Mouse (Mus musculus): ENCODE data around the gene Wdr47.
"Not testable (repeated sequence)": the region's sequence is repeated elsewhere in the genome, so short reads cannot be mapped to it uniquely, and the experiment has no call there.

Wdr47 gene

GRCm38 (mm10) chr3:108590786-108591529 lies at the start of gene Wdr47:
Gene Wdr47 (plus strand): TSS chr3:108591279.
- peak; percentile 97 for DNase-seq (ENCODE audit: low read depth)

DNA sequence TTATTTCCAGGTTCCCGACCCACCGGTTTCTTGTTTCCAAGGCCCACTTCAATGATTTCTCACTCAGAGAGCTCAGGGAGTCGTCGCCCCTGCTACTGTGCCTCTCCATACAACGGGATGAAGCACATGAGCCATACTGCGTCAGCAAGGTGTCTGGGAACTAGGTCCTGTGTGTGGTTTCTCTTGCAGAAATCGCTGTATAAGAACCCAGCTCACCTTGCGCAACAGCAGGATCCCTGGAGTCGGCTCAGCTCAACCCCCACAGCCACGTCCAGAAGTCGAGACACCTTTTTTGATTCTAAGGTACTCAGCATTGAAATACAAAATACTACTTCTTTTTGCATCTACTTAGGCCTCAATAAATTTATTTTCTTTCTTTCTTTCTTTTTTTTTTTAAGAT lies 48.8 kb upstream of the Wdr47 start:
- no peak for DNase-seq (ENCODE audit: low read depth)

DNA sequence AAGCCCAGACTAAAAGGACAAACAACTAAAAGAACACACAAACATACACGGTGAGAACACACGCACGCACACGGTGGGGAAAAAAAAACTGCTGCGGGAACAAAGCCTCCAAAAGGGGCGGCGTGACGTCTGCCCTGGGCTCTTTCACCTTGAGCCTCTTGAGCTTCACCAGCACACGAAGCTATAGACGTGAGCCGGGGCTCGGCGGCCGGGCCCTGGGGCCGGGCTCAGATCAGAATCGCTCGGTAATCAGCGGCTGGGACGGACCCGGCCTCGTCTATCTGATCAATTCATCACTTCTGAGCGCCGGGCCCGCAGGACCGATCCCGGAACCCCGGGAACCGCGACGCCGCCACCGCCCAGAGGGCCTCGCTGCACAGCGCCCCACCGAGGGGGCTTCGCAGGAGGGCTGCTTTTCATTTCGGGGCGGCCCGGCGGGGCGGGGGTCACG lies 36.9 kb upstream of the Wdr47 start:
- DNase-seq (ENCODE audit: low read depth) = no peak

GRCm38 (mm10) chr3:108554587-108555312 lies 36.3 kb upstream of the Wdr47 start:
- DNase-seq (ENCODE audit: low read depth) = peak; percentile 98

GRCm38 (mm10) chr3:108557888-108558287 lies 33.2 kb upstream of the Wdr47 start:
- no peak for DNase-seq (ENCODE audit: low read depth)

- peak; percentile 99 for DNase-seq (ENCODE audit: low read depth)
These were observed 28.8 kb upstream of the Wdr47 start, which contains the start of gene Tmem167b for GRCm38 (mm10) chr3:108562133-108562730. Gene Tmem167b (minus strand): TSS chr3:108562466.

DNA sequence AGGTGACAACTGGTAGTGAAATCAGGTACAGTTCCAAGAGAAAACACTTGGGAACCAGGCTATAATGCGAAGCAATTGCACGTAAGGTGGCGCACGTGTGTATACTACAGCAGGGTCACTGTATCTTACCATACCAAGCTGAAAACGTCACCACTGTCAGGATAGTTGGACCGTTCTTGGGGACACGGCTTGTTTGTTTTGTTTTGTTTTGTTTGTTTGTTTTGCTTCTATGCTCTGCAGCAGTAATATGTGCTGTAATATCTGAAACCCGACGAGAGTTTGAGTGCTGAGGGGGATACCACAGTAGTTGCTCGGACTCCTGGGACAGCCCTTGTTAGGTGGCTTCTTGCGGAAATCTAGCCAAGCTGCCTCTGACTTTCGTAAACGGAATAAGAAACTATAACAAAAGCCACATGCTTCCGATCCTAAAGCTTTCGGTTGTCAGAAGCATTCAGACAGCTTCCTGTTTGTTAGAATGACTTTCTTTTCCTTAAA lies 28.3 kb upstream of the Wdr47 start:
- peak; percentile 83 for DNase-seq (ENCODE audit: low read depth)

DNA sequence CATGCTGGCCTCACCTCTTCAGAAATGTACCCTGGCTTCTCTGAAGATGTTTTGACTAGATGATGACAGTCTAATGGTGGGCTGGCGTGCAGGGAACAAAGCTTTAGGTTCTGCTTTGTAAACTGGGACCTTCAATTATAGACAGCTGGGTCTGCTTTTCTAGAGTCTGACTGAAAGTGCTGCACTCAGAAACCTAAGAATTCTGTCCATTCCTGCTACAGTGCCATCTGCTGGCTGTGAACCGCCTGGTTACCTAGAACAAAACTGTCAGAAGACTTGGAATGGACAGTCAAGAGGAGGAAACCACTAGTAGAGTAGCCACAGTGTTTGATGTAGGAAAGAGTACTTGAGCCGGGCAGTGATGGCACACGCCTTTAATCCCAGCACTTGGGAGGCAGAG lies 27.8 kb upstream of the Wdr47 start:
- DNase-seq (ENCODE audit: low read depth) = peak; percentile 92

DNA sequence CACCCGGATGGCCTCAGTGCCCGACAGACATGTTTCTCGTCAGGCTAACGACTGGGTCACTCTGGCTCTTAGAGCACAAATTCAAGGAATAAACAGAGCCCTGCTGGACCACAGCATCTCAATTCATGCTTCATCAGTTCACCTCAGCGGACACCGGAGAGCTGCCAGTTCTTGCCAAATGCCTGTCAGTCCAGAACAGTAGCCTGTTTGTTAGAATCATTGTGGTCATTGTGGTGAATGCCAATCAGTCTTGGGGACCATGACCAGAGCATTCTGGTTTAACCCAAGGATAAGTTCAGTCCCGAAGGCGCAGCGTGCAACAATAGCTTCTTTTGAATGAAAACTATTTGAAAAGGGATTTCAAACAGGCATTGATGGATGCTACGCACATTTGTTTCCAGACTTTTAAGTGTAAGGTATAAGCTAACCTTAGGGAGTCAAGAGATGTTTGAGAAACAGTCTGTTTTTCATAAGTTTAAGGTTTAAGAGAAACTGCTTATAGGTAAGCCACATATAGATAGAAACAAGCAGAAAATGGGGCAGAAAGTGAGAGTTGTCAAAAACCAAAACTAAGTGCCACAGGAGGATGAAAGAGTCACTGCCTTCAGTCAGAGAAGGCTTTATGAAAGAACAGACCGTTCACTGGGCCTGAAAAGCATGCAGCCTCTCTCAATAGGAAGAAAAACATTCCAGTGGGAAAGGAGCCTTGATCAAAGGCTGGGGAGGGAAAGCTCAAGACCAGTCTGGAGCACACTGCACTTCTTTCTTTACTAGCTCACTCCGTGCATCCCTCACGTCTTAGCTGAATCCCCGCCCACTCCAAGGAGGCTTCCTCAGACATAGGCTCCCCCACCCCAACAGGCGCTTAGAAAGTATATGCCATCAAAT lies 22.8 kb upstream of the Wdr47 start:
- no peak for DNase-seq (ENCODE audit: low read depth)

DNA sequence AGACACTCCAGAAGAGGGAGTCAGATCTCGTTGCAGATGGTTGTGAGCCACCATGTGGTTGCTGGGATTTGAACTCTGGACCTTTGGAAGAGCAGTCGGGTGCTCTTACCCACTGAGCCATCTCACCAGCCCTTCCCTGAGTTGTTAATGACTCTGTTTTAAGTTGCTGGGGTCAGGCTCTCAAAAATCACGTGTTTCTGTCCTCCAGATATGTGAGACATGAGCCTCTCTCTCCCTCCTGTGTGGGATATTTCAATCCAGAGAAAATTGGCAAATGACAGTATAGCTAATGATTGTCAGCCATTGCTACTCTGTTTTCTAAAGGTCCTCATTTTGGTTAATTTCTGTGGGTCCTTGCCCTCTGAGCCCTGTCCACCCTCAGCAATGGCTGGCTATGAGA lies 21.4 kb upstream of the Wdr47 start:
- DNase-seq (ENCODE audit: low read depth) = not testable (repeated sequence)

GRCm38 (mm10) chr3:108570813-108571212 lies 20.3 kb upstream of the Wdr47 start:
- no peak for DNase-seq (ENCODE audit: low read depth)

GRCm38 (mm10) chr3:108571443-108572294 lies 19.4 kb upstream of the Wdr47 start, which contains the start of gene Taf13:
Gene Taf13 (plus strand): TSS chr3:108571698.
- peak; percentile 99 for DNase-seq (ENCODE audit: low read depth)

DNA sequence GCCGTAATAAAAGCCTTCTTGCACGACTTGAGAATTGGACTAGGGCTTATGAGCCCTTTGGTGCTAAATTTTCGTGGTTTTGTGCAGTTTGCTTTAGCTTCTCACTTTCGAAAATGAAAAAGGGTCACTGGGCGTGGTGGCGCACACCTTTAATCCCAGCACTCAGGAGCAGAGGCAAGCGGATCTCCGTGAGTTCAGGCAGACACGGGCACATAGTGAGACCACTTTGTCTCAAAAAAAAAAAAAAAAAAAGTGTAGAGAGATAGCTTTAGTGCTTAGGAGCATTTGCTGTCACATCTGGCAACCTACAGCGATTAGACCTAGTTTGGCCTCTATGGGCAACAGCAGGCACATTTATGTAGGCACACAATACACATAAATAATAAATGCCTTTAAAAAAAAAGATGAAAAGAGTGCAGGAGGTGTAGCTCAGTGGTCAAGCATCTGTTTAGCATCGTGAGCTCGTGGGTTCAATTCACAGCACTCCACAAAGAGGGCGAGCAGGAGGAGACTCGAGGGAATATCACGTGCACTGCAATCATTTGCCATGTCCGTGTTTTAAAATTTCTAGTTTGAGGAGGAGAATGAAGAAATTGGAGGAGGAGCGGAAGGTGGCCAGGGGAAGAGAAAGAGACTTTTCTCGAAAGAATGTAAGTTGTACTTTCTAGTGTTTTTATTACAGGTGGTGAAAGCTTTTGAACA lies 18.6 kb upstream of the Wdr47 start:
- no peak for DNase-seq (ENCODE audit: low read depth)

DNA sequence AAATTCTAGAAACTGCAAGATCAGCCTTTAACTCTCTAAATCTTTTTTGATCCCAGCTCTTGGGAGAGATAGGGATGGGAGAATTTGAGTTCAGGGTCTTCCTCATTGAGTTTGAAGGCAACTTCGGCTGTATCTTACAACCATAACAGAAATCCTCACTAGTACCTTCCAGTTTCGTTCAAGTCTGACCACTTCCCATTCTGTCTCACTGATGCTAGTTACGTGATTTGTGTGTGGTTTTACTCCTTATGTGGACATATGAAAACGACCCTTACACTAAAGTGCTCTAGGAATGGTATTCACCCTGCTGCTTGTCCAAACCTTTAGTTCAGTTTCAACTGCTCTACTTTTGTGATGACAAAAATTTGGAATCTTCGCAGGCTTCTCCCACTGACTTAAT lies 17.1 kb upstream of the Wdr47 start:
- DNase-seq (ENCODE audit: low read depth) = no peak

DNA sequence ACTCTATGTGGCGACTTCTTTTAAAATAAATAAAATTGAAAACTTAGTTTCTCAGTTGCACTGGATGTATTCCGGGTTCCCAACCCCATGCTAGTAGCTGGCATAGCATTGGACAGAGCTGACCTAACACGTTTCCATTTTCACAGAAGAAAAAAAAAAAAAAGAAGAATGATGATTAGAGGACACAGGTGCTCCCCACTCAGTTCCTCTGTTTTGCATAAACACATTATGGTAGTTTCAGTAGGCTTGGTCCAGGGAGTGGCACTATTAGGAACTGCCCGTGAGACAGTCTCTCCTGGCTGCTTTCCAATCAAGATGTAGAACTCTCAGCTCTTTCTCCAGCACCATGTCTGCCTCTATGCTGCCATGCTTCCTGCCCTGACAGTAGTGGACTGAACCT lies 6.5 kb upstream of the Wdr47 start:
- no peak for DNase-seq (ENCODE audit: low read depth)

GRCm38 (mm10) chr3:108588446-108588845 lies 2.6 kb upstream of the Wdr47 start:
- no peak for DNase-seq (ENCODE audit: low read depth)

DNA sequence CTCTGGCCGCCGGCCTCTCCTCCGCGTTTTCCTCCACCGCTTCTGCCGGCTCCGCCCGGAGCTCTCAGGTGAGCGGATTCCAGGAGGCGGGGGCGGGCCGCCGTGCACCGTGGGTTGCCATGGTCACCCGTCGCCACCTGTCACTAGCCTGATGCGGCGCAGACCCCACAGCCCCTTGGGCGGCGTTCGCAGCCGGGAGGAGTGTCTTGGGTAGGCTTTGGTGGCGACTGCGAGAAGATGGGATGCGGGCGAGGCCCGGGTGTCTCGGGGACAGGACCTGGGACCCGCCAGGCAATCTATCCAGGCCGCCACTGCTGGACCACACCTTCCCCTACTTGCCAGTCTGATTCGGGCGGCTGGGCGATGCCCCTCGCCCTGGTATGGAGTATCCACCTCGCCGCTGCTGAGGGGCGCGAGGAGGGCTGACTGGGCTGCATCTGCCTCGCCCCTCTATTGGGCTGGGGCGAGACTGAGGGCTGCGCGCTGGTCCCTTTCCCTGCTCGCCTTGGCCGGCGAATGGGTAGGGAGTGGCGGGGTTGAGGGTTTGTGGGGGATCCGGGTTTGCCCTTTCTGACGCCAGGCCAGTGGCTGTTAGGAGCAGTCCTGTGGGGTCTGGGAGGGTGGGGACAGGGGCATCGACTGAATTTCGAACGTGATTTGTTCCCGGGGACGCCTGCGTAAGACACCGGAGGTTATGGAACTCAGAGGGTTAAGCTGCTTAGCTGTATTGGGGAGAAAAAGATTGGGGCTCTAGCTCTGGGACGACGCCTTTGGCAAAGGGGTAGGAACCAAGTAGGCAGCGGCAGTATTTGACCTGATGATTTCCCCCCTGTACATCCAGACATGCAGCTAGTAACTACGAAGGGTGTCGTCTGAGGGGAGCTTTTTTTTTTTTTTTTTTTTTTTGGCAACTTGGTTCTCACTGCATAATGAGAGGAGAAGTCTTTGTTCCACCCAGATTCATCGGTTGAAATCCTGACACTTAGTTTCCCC lies 747 bp downstream of the Wdr47 start:
- peak; percentile 37 for DNase-seq (ENCODE audit: low read depth)

GRCm38 (mm10) chr3:108608906-108609305 lies 17.8 kb downstream of the Wdr47 start:
- no peak for DNase-seq (ENCODE audit: low read depth)

DNA sequence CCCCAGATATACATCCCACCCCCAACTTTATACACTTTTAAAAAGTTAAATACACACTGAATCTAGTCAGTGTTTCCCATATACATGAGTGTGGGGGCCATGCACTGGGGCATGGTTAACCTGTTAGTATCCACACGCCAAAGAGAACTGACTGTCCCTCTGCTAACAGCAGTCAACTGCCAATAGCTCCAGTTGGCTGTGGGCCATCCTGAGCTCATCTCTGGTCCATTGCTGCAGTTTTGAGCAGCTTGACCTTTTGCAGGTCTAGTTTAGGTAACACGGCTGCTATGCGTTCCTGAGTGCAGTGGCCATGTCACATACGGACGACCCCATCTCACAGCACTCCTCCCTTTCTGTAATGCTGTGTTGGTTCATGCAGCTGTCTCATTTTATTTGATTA lies 43.7 kb downstream of the Wdr47 start:
- DNase-seq (ENCODE audit: low read depth) = no peak
